Mouse (Mus musculus) brain, embryonic 14.5 days (tissue): ENCODE measurements at regions not wholly inside any gene's neighbourhood (a gene's known extent, or its start where the extent isn't known, plus 50 kb on each side); places are given as distances from the start of the nearest gene placed in this dataset.

Experiments used
- DNase-seq: peaks from one replicate; pipeline ENCODE4 v3.0.0-alpha.2; 2011; ENCODE audit warnings: low read depth
- CTCF ChIP-seq: fragments of 200-500 bp; IDR thresholded peaks from 2 replicates; pipeline ENCODE4 v1.5.1; 2012; ENCODE audit warnings: inconsistent platforms, mild to moderate bottlenecking, moderate library complexity, borderline replicate concordance; ENCODE audit not compliant: insufficient read depth, insufficient read length; ENCODE audit errors: extremely low read depth
- POLR2A ChIP-seq: fragments of 200-500 bp; IDR thresholded peaks from 2 replicates; pipeline ENCODE4 v1.6.1; 2012; ENCODE audit warnings: mild to moderate bottlenecking, inconsistent platforms, borderline replicate concordance; ENCODE audit not compliant: poor library complexity, insufficient read depth, insufficient read length, severe bottlenecking; ENCODE audit errors: extremely low read depth

DNA sequence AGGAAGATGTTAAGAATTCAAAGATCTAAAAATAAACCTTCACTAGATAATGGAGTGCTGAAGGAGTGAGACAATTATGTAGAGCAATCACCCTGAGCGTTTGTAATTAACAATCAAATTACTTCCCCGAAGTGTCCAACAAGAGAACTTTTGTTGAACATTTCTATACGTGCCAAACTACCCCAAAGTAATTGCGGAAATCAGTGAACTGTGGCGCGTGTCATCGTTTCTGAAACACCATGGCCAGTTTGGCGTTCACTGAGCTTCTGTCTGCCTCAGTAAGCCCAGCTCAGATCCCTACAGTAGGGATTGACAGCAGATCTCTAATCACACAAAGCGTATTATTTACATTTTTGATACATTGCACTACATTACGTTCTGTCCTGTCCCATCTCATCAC, 244.6 kb downstream of the Fign start:
- TF ChIP-seq CTCF (no peak), POLR2A (no peak)
- DNase-seq = peak; percentile 77

DNA sequence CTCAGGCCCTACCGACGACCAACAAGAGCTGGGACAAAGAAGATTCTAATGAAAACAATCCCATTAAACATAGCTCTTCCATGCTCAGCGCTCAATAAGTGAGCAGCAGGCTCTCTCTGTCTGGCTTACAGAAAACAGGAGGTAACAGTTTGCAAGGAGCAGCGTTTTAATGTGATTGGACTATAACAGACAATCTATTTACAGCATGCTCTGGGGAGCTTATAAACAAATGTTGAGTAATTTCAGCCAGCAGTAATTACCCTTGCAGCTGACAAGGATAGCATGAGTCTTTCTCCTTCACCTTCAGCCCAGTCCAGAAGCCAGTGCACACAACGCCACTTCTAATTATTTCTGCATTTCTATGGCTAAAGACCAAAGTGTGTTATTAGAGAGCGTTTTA, 245.6 kb downstream of the Fign start:
- peak; percentile 81 for DNase-seq
- TF ChIP-seq POLR2A (no peak), CTCF (no peak)

- TF ChIP-seq POLR2A (no peak), CTCF (no peak)
- peak; percentile 40 for DNase-seq
These were observed 247.8 kb downstream of the Fign start for GRCm38 (mm10) chr2:63850033-63850432.

DNA sequence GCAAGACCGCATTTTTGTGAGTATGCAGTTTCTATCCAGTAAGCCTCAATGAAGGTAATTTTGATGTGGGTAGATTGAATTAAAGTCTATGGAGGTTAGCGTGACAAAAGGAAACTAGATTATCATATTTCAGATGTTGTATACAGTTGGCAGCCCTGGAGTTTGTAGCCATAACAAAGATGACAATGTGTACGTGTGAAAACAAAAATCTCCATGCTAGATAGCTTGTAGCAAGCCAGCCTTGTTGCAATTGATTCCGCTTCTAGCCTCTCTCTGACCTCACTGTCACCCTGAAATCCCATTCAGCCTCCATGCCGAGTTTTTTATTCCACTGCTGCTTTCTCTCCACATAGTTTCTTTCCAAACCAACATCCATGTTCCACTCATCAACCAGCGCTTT, 248.4 kb downstream of the Fign start:
- DNase-seq = no peak
- TF ChIP-seq POLR2A = no peak

DNA sequence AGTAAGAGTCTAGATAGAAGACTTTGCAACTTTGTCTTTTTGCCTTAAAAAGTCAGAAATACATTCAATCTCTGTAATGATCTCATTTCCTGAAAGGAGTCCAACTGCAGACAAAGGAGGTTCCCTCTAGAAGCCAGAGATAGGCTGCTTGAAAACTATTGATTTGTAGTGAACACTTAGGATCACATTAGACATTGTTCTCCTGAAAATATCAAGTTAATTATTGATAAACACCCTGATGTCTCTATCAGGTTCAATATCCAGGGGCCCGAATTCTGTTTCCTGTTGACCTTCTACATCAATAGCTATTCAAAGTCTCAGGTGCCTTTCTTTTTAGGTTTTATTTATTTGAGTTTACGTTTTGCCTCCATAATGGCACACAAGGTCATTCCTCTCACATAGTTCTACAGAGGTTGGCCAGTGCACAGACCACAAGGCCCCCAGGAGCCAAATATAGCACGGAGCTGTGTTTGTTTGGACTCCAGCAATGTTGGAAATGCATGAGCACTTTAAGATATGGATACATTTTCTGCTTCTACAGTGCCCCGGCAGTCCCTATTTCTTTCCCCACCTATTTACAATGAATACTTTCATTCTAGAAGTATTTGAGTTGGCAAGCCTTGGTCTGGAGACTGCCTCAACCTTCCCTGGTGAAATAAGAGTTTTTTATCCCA, 265.7 kb downstream of the Fign start:
- DNase-seq = no peak
- no peak for TF ChIP-seq CTCF

DNA sequence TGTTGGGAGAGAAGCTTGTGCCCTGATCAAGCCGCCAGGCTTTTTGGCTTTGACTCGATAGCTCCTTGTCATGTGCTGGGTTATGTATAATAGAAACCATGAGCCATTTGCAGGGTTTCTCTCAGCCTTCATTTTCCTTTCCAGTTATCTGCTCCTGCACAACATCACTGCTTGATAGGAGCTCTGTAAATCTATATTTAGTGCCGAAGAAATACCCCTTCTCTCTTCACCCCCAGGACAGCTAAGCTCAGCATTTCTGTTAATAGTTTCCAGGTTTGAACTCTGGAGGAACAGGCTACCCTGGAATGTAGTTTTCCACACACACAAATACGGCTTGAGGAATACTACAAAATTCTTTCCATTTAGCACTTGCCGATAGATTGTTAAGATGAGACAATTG, 267.4 kb downstream of the Fign start:
- TF ChIP-seq CTCF (no peak), POLR2A (no peak)
- no peak for DNase-seq

DNA sequence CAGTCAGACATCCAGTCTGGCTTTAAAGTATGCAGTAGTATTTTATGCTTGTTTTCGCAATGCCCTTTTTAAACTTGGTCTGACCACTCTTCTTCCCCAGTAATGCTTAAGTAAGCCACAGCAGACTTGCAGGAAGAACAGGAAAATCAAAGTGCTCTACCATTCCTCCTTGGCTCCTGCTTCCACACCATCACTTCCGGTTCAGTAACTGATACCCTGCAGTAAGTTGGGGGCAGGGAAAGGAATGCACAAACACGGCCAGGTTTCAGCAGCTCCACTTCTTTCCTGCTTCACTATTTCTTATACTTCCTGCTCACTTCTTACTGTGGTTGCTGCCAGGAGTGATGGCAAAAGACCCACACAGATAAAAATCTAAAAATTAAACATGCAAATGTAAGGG, 269.2 kb downstream of the Fign start:
- DNase-seq = no peak
- TF ChIP-seq CTCF (no peak), POLR2A (no peak)

DNA sequence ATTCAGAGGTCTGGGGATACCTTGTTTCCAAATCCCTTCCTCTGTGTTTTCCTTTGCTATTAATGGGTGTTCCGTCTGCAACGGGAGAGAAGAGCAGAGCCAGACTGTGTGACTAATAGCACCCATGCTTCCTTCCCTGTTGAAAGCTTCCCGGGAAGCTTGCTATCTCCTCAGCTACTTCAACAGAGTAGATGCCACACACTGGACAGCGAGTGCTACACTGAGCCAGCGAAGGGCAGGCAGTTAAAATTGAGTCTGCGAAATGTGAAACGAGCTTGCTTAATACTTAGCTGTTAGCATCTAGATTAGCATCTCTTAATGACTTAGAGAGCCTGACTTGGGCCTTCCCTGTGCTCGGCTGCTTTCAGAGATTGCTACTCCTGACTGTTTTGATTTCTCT, 278.4 kb downstream of the Fign start:
- TF ChIP-seq POLR2A = no peak
- TF ChIP-seq CTCF = no peak
- peak; percentile 59 for DNase-seq
